Mouse (Mus musculus) bone marrow, adult 2 months (tissue): ENCODE measurements around the gene Cdc14b.

Experiments
- CTCF ChIP-seq: fragments of 200-500 bp; IDR thresholded peaks from 2 replicates; pipeline ENCODE4 v1.5.1; 2011; ENCODE audit warnings: low read length, control low read depth; ENCODE audit not compliant: control insufficient read depth, insufficient read depth
- POLR2A ChIP-seq: fragments of 200-500 bp; IDR thresholded peaks from 2 replicates; pipeline ENCODE4 v1.6.1; 2011; ENCODE audit warnings: low read depth, mild to moderate bottlenecking, control low read depth, low read length, borderline replicate concordance; ENCODE audit not compliant: control insufficient read depth

GRCm38 (mm10) chr13:64180300-64180699 lies 94.8 kb downstream of the Cdc14b start:
- TF ChIP-seq CTCF (no peak), POLR2A (no peak)
